Mouse (Mus musculus) cerebellum, adult 2 months (tissue): Measurements from ENCODE around the gene Zan.

Experiments used
- CTCF ChIP-seq: fragments of 200-500 bp; IDR thresholded peaks from 2 replicates; pipeline ENCODE4 v1.5.1; 2011; ENCODE audit warnings: low read depth, mild to moderate bottlenecking, control low read depth, low read length, moderate library complexity, borderline replicate concordance; ENCODE audit not compliant: insufficient read depth
- POLR2A ChIP-seq: fragments of 200-500 bp; IDR thresholded peaks from 2 replicates; pipeline ENCODE4 v1.6.1; 2011; ENCODE audit warnings: low read length, control low read depth, borderline replicate concordance; ENCODE audit not compliant: insufficient read depth

DNA sequence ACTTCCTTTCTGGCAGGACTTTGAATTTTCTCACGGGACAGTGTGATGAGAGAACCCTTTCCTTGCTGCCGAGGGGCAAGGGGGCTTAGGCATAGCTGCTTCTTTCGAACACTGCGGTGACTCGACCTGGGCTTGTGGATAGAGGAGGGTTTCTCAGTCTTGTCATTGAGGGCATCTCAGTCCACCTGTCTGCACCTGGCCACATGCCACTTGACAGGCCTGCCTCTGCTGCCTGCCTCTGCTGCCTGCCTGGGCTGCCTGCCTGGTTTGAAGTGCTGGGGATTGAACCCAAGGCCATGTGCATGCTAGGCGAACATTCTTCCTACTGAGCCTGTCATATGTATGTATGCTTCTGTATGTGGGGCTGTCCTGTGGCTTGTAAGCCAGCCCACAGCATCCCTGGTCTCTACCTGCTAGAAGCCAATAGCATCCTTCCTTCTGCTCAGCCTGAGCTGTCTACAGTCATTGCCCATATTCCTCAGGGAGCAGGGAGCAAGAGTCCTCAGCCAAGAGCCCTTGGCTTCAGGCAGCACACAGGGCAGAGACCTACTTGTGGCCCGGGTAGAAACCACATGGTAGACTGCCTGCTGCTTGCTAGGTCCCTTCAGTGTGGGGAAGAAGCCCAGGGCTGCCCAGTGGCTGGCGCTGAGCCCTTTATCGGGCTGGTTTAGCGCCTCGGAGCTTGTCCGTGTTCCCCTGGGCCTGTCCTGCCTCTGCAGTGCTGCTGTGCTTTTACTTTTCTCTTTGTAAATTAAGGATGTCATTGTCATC is 37.3 kb upstream of the Zan start:
- TF ChIP-seq POLR2A (no peak), CTCF (no peak)
